ENCODE assay signal across 8 mouse cellular contexts in the genomic region with DNA sequence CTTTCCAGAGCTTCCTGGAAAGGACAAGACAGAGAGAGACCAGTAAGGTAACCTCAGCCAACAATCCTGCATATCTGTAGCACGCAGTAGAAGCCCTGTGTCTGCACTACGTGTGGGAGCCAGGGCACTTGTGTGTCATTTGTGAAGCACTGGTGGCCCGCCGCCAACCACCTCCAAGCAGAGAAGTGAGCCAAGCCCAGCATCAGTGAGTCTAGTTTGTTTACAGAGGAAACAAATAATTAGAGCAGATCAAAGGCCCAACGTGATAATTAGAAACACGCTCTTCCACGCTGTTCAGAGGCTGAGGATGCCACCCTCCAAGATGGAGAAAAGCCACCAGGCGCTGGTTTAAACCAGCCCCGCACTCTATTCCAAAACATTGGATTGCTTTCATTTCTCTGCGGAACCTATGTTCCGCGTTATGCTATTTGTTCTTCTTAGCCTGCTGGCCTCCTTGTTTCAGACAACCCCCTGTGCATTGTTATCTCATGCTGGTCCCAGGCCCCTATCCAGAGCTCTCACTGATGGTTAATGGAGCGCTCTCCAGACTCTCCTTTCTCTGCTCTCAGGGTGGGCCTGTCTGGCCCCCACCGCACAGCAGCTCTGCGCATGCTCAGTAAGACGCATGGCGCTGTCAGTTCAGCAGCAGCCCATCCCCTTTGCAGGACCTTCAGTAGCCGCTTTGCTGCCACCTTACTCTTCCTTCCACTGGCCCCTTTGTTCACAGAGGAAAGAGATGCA.
A peak's percentile ranks its signal among the peaks of the same experiment; 100 is the strongest.
DNase-seq lines count a peak whose midpoint lies in the region; ATAC-seq lines count a peak whose summit lies in the region.

No protein-coding gene starts in this region.

- no peaks in the 10 kb centered on the region for H3K36me3 ChIP-seq in heart, embryonic 15.5 days
- H3K36me3 ChIP-seq in midbrain, embryonic 16.5 days (ENCODE audit: control insufficient read depth, insufficient read depth, low read length) = no peaks in the 10 kb centered on the region

- WGBS in heart, embryonic 15.5 days = 39% methylated on average over 18 of the region's 18 CpGs
- WGBS in midbrain, embryonic 16.5 days = 72% methylated on average over 18 of the region's 18 CpGs

- peak; percentile 17 to 49 for DNase-seq in adrenal gland, adult (ENCODE audit: inconsistent age in 2 of 2, low spot score in 1 of 2)
- DNase-seq in adrenal gland, adult 8-10 months = no peak
- DNase-seq in MN1 (ENCODE audit: low spot score) = peak; percentile 24
- peak; percentile 20 for DNase-seq in embryo, embryonic 11.5 days (ENCODE audit: low read depth, low spot score)
- peak; percentile 49 for DNase-seq in layer of hippocampus, adult 9-11 months
- DNase-seq in thymus, postnatal 4 days = no peak

- H3K4me1 ChIP-seq in heart, embryonic 15.5 days (replicated peaks) = peaks cover 7% of the 10 kb centered on the region
- H3K4me1 ChIP-seq in midbrain, embryonic 16.5 days (ENCODE audit: control insufficient read depth, insufficient read depth, low read length) = no peaks in the 10 kb centered on the region

- H3K27ac ChIP-seq in heart, embryonic 15.5 days = peak overlapping the region; percentile 35; the same call in 1 of the 2 replicates
- H3K27ac ChIP-seq in midbrain, embryonic 16.5 days (ENCODE audit: low read length) = peak overlapping the region; percentile 69

- H3K27me3 ChIP-seq in heart, embryonic 15.5 days = no peaks in the 10 kb centered on the region
- no peaks in the 10 kb centered on the region for H3K27me3 ChIP-seq in midbrain, embryonic 16.5 days (ENCODE audit: control insufficient read depth, insufficient read depth, low read depth, low read length)

- peak; percentile 38; the same call in 1 of the 2 replicates for ATAC-seq in heart, embryonic 15.5 days (replicated peaks; ENCODE audit: insufficient number of reproducible peaks, insufficient read depth, low FRiP score, low read depth)
- peak; percentile 69 for ATAC-seq in midbrain, embryonic 16.5 days

- no peaks in the 10 kb centered on the region for H3K9me3 ChIP-seq in heart, embryonic 15.5 days (replicated peaks)
- no peaks in the 10 kb centered on the region for H3K9me3 ChIP-seq in midbrain, embryonic 16.5 days (replicated peaks; ENCODE audit: control insufficient read depth, low read length, poor library complexity, severe bottlenecking)

- peak overlapping the region; percentile 32 for H3K4me3 ChIP-seq in heart, embryonic 15.5 days
- H3K4me3 ChIP-seq in midbrain, embryonic 16.5 days (ENCODE audit: low read depth, low read length) = no peak overlapping the region

- no peak overlapping the region for H3K9ac ChIP-seq in heart, embryonic 15.5 days
- H3K9ac ChIP-seq in midbrain, embryonic 16.5 days (ENCODE audit: low read depth, low read length) = no peak overlapping the region

- H3K4me2 ChIP-seq in heart, embryonic 15.5 days = peak overlapping the region; percentile 51
- H3K4me2 ChIP-seq in midbrain, embryonic 16.5 days (ENCODE audit: low read length) = peak overlapping the region; percentile 25

Comparison
In these comparisons a context has a peak if more than half of its experiments do, and no peak if none do; other contexts are left out.
1. DNase-seq: peak in adrenal gland, adult (2 of 2), MN1 (single experiment), embryo, embryonic 11.5 days (single experiment) and layer of hippocampus, adult 9-11 months (single experiment); none in adrenal gland, adult 8-10 months (single experiment) and thymus, postnatal 4 days (single experiment).